Mouse (Mus musculus) CH12.LX (cell line): ENCODE results near the gene Lrrc28.

Source experiments
- BHLHE40 ChIP-seq: IDR thresholded peaks from 2 replicates; pipeline ENCODE4 v1.6.1; 2011; ENCODE audit warnings: mild to moderate bottlenecking, low read depth, low read length, improper control_type of control experiment
- CTCF ChIP-seq, 2 experiments: IDR thresholded peaks in 1 of 2; conservative IDR thresholded peaks in 1 of 2; 2 replicates each; pipeline ENCODE4 v1.5.1; 2011 to 2012; ENCODE audit warnings: low read depth in 2 of 2, low read length in 2 of 2, improper control_type of control experiment in 1 of 2, inconsistent platforms in 1 of 2, mild to moderate bottlenecking in 1 of 2, moderate library complexity in 1 of 2
- POLR2A ChIP-seq: IDR thresholded peaks from 2 replicates; pipeline ENCODE4 v1.6.1; 2011; ENCODE audit warnings: low read depth, mild to moderate bottlenecking, improper control_type of control experiment, low read length
- SMC3 ChIP-seq: IDR thresholded peaks from 2 replicates; pipeline ENCODE4 v1.6.1; 2011; ENCODE audit warnings: low read depth, low read length, improper control_type of control experiment
- TCF12 ChIP-seq: IDR thresholded peaks from 2 replicates; pipeline ENCODE4 v1.6.1; 2014; ENCODE audit warnings: low read depth, mild to moderate bottlenecking, inconsistent platforms, low read length, improper control_type of control experiment
- USF1 ChIP-seq: IDR thresholded peaks from 2 replicates; pipeline ENCODE4 v1.6.1; 2014; ENCODE audit warnings: low read depth, mild to moderate bottlenecking, inconsistent platforms, low read length, improper control_type of control experiment
- USF2 ChIP-seq: conservative IDR thresholded peaks from 2 replicates; pipeline ENCODE4 v1.6.1; 2011; ENCODE audit warnings: low read depth, low read length, improper control_type of control experiment

DNA sequence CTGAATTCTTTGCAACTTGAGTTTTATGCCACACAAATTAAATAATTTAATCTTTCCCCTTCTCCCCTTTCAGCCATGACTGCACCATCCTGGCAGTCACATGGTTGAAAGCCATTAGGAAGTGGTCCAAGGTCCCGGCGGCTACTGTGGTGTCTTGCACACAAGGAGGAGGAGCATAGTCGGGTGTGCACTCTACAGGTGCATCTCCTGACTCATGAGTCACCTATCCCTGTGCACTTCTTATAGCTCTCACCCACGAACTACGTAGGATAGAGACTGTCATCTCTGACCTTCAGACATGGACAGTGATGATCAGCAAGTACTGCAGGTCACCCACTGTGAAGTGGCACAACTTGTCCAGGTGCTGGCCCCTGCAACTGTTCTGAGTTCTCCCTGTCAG is 86.8 kb downstream of the Lrrc28 start:
- TF ChIP-seq POLR2A (no peak), USF1 (no peak), CTCF (conservative IDR thresholded peaks at IDR 0.05 in 1 of 2, IDR thresholded peaks at IDR 0.05 in 1 of 2; ENCODE audit: low read depth in 2 of 2, low read length in 2 of 2) (no peak), BHLHE40 (no peak), SMC3 (no peak), USF2 (no peak), TCF12 (no peak)
